Mouse (Mus musculus) erythroid progenitor cell, adult 5-6 weeks (primary cell): ENCODE data around the gene Adh1. TPM values are rescaled to one million over a fixed set of nuclear protein-coding genes. Genes with fewer than 3 reads are reported as not detected.

Experiments used
- ATAC-seq: replicated peaks from 2 replicates; pipeline ENCODE4 v1.8.0; 2016; ENCODE audit warnings: moderate number of reproducible peaks, mild to moderate bottlenecking, moderate TSS enrichment, inconsistent platforms; ENCODE audit not compliant: poor library complexity, low FRiP score, severe bottlenecking
- total RNA-seq, 2 experiments: library from RNA; stranded (forward) in 1 of 2; stranded (reverse) in 1 of 2; fragments of 150-400 nt in 1 of 2; fragments of 186-747, 209-891 nt in 1 of 2; gene quantifications; 2 replicates each; pipeline versions ENCODE4 v1.2.3 to v1.2.4; 2015 to 2017; ENCODE audit warnings: low replicate concordance in 2 of 2

Adh1 gene
- total RNA-seq, 2 experiments from 2014 or later = 1.7 TPM; not detected in 1

DNA sequence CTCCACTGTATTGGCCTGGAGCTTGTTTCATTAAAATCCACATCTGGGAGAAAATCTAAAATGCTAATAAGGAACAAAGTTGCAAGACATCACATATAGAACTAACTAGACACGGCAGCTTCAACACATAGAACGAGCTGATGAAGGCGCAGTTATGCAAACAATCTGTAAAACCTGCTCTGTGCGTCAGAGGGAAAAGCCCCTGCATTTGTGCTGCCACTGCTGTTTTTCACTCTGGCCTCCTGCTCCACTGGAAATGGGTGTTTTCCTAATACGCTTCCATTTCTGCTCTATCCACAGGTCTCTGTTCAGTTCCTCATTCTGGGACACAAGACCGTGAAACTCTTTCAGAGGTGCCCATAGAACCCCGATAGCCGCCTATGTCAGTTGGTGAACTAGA, 73.1 kb downstream of the Adh1 start:
- ATAC-seq = no peak

DNA sequence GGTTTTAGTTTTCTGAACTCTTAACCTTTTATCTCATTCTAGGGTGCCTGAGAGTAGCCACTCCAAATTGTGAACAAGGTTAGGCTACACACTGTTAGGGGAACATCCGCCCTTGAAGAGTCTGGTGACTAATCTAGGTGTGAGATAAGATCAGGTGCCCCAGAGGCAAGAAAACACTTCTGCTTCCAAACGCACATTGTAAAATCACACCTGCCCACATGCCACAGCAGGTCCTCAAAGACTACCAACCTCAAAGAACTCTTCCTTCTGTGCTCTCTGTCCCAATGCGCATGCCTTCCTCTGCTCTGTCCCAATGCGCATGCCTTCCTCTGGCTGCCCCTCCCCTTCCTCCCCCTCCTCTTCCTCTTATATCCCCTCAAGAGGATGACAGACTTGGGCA, 73.5 kb downstream of the Adh1 start:
- no peak for ATAC-seq

DNA sequence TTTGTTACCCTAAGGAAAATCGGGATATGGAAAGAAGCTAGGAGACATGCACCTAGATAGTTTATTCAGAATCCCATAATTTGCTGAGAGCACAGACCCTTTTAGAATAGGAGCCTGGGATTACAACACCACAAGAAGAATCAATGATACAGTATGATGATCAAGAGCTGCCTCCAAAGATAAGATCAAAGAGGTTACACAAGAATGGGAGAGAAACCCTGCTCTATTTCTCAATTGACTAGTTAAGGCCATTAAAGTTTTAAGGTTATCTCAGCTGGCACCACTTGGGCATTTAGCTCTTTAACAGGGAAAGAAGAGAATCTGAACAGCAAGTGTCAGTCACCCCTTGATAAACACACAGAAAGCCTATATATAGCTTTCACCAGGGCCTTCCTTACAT, 74.8 kb downstream of the Adh1 start:
- ATAC-seq = no peak

DNA sequence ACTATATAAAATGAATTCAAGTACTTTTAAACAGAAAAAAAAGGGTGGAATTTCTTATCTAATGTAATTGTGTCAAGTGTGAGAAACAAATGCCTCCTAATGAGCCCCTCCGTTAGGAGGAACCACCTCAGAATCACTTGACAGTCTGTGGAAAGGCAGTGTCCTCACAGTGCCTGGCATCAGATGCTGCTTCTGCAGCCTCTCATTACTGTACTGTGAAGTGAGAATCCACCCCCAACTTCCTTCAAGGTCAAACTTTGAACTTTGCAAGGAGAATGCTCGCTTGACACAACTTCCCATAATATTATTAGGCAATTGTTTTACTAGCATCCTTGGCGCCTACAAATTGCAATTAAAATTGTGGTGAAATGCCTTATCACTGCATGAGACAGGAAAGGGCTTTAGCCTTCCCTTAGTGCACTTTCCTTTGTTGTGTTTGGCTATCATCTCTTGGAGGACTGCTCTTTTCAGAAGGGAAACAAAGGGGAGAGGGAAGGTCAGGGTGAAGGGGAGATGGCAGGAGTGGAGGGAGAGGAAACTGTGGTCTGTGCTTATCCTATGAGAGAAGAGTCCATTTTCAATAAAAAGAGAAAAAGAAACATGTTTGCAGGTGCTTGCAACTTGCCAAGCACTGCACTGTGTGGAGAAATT, 75.4 kb downstream of the Adh1 start:
- no peak for ATAC-seq

Other genes starting within 250 kb of the Adh1 start
- gene 1110002E22Rik, start 195.9 kb upstream of the Adh1 start, total RNA-seq (2015; ENCODE audit: low replicate concordance) = not detected in 2 replicates
- not detected in 2 replicates for gene 1110002E22Rik, start 195.9 kb upstream of the Adh1 start, total RNA-seq (2017; ENCODE audit: low replicate concordance)
- gene Gm5105, start 193.6 kb upstream of the Adh1 start, total RNA-seq (2015; ENCODE audit: low replicate concordance) = not detected in 2 replicates
- not detected in 2 replicates for gene Gm5105, start 193.6 kb upstream of the Adh1 start, total RNA-seq (2017; ENCODE audit: low replicate concordance)
- gene Trmt10a, start 117.5 kb upstream of the Adh1 start, total RNA-seq (2015; ENCODE audit: low replicate concordance) = 8.0 and 8.3 TPM in 2 replicates
- 10.7 and 30.7 TPM in 2 replicates for gene Trmt10a, start 117.5 kb upstream of the Adh1 start, total RNA-seq (2017; ENCODE audit: low replicate concordance)
- 0.72 TPM in 1 of 2 replicates, not detected in the other for gene Mttp, start 116.0 kb upstream of the Adh1 start, total RNA-seq (2015; ENCODE audit: low replicate concordance)
- 0.26 and 0.91 TPM in 2 replicates for gene Mttp, start 116.0 kb upstream of the Adh1 start, total RNA-seq (2017; ENCODE audit: low replicate concordance)
- gene 4930579F01Rik, start 67.2 kb upstream of the Adh1 start, total RNA-seq (2015; ENCODE audit: low replicate concordance) = not detected in 2 replicates
- not detected in 2 replicates for gene 4930579F01Rik, start 67.2 kb upstream of the Adh1 start, total RNA-seq (2017; ENCODE audit: low replicate concordance)
- gene Adh7, start 43.2 kb upstream of the Adh1 start, total RNA-seq (2015; ENCODE audit: low replicate concordance) = not detected in 2 replicates
- not detected in 2 replicates for gene Adh7, start 43.2 kb upstream of the Adh1 start, total RNA-seq (2017; ENCODE audit: low replicate concordance)
- gene Adh6a, start 52.3 kb downstream of the Adh1 start, total RNA-seq (2015; ENCODE audit: low replicate concordance) = not detected in 2 replicates
- gene Adh6a, start 52.3 kb downstream of the Adh1 start, total RNA-seq (2017; ENCODE audit: low replicate concordance) = not detected in 2 replicates
- gene Adh6b, start 80.8 kb downstream of the Adh1 start, total RNA-seq (2015; ENCODE audit: low replicate concordance) = not detected in 2 replicates
- not detected in 2 replicates for gene Adh6b, start 80.8 kb downstream of the Adh1 start, total RNA-seq (2017; ENCODE audit: low replicate concordance)
- gene Adh4, start 154.5 kb downstream of the Adh1 start, total RNA-seq (2015; ENCODE audit: low replicate concordance) = not detected in 2 replicates
- not detected in 2 replicates for gene Adh4, start 154.5 kb downstream of the Adh1 start, total RNA-seq (2017; ENCODE audit: low replicate concordance)
- gene Adh5, start 182.1 kb downstream of the Adh1 start, total RNA-seq (2015; ENCODE audit: low replicate concordance) = 15.1 and 28.5 TPM in 2 replicates
- 12.1 and 19.9 TPM in 2 replicates for gene Adh5, start 182.1 kb downstream of the Adh1 start, total RNA-seq (2017; ENCODE audit: low replicate concordance)
- 32.7 and 39.3 TPM in 2 replicates for gene Metap1, start 228.5 kb downstream of the Adh1 start, total RNA-seq (2015; ENCODE audit: low replicate concordance)
- gene Metap1, start 228.5 kb downstream of the Adh1 start, total RNA-seq (2017; ENCODE audit: low replicate concordance) = 29.7 and 40.6 TPM in 2 replicates